Mouse (Mus musculus): ENCODE results near the gene Anxa9.
"Not testable (repeated sequence)": the region's sequence is repeated elsewhere in the genome, so short reads cannot be mapped to it uniquely, and the experiment has no call there.

The Anxa9 gene

GRCm38 (mm10) chr3:95307100-95307499 lies at the start of gene Anxa9:
Gene Anxa9, minus strand, starts transcription at chr3:95307176.
- DNase-seq (ENCODE audit: low read depth) = no peak

DNA sequence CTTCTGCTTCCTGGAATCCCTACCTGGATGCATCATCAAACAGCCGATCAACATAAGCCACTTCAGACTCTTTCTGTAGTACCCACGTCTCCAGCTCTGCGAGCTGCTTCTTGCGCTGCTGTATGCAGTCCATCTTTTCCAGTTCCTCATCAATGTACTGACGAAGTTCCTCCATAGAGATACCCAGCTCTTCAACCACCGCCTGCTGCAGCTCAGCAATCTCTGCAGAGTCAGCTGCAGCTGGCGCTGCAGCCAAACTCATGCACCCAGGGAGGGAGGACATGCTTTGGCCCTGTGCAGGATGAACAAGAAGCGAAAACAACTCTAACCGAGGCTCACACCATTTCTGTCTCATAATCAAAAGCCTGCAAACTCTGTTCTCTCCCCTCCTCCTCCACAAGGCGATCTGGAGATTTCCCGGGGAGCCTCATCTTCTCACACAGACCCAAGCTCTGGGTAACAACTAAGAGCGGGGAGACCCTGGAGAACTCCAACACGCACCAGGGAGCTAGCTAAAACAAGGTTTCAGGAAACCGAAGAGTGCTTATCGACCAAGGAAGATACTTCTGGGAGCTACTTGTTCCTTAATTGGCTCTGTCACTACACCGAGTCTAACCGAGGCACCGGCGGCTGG lies 49.1 kb upstream of the Anxa9 start:
- DNase-seq (ENCODE audit: low read depth) = not testable (repeated sequence)

- DNase-seq (ENCODE audit: low read depth) = peak; percentile 28
Measured at GRCm38 (mm10) chr3:95349491-95349890, 42.5 kb upstream of the Anxa9 start.

- not testable (repeated sequence) for DNase-seq (ENCODE audit: low read depth)
Measured at GRCm38 (mm10) chr3:95348343-95348742, 41.4 kb upstream of the Anxa9 start.

- DNase-seq (ENCODE audit: low read depth) = no peak
Measured at GRCm38 (mm10) chr3:95346454-95346853, 39.5 kb upstream of the Anxa9 start.

DNA sequence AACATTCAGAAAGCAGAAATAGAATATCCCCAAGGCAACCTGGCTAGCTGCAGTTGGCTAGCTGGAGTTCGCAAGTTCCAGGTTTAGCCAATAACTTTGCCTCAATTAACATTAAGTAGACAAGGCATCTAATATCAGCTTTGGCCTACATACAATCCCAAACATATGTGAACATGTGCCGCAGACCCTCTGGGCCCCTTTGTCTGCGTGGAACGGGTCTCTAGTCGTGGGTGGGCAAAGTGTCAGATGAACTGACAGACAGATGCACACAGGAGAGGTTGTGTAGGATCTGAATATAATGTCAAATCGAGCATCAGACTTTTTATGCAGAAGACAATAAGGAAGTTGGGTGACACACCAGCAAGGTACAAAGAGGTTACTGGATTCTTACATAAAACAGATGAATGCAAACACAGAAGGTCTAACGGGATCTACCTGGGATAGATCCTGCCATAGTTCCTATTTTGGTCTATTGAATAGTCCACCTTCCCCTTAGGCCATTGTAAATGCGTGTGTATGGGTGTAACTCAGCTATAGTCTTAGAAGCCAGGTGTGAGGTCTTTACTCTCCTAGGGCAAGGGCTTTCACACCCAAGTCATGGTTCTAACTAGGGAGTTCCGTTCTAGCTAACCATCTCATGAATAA lies 36.5 kb upstream of the Anxa9 start:
- not testable (repeated sequence) for DNase-seq (ENCODE audit: low read depth)

DNA sequence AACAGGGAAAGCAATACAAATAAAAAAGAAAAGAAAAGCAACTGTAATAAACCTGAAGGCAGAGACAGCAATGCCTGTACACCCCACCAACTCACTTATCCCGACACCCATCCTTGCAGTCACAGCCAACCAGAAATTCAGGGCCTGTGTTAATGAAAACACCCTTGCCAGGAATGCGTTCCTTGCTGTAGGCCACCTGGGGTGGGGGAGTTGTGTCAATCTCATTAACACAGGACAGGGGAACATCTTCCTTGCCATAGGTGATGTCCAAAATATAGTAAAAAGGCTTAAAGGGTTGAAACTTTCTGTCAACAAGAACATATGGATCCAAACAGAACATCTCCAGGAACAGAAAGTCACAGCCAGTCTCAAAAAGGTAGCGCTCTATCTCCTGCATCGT lies 31.3 kb upstream of the Anxa9 start:
- no peak for DNase-seq (ENCODE audit: low read depth)

DNA sequence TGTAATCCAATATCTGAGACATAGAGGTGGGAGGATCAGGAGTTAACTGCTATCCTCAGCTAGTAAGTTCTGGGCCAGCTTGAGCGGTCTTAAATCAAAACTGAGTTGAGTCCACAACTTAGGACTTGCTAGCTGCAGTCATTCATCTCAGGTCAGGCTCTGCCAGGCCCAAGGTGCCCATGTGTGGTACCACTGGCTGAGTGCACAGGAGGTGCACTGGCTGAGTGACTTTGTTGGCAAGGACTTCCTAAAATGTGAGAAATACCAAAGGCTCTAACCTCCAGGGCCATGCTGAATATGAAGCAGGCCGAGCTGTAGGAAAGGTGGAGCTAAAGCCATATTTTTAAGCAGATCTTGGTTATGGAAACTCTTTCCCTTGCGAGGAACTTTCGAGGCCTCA lies 30.4 kb upstream of the Anxa9 start:
- DNase-seq (ENCODE audit: low read depth) = no peak

DNA sequence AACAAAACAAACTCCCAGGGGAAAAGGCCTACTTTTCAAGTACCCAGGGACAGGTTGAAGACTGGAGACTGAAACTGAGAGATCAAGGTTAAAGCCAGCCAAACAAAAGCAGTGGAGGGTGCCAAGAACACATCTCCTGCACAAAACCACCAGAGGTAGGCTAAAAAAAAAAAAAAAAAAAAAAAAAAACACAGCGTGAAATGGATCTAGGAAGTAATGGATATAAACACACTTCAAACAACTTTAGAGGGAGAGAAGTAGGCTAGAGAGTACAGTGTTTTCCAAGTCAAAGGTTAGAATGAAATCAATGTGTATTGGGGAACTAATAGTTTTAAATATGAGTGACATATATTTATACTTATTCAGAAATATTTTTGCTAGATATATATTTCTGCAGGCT lies 24.6 kb upstream of the Anxa9 start:
- DNase-seq (ENCODE audit: low read depth) = no peak

GRCm38 (mm10) chr3:95328803-95329404 lies 21.9 kb upstream of the Anxa9 start:
- no peak for DNase-seq (ENCODE audit: low read depth)

DNA sequence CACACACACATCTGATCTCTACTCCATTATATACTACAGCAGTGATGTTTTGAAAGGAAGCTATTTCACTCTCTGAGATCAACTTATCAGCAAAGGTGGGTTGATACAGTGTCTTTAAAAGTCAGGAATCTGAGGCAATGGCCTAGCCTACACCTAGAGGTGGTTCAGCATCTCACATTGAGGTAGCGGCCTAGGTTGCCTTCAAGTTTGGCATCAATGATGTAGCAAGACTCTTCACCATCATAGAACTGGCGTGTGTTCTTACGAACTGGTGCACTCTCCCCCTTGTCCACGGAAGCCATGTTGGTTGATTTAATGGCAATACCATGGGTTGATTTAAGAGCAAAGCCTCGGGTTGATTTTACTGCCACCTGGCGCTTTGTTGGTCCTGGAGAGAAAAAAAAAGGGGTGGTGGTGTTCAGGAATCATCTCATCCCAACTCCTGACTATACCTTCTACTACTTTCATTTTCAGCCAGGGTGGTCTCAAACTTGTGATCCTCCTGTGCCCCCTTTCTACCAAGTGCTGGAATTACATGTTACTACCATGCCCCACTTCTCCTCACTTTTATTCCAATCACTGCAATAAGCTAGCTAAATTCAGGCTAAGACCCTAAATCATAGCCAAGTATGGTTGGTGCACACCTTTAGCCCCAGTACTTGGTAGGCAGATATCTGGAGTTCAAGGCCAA lies 17.6 kb upstream of the Anxa9 start:
- no peak for DNase-seq (ENCODE audit: low read depth)

DNA sequence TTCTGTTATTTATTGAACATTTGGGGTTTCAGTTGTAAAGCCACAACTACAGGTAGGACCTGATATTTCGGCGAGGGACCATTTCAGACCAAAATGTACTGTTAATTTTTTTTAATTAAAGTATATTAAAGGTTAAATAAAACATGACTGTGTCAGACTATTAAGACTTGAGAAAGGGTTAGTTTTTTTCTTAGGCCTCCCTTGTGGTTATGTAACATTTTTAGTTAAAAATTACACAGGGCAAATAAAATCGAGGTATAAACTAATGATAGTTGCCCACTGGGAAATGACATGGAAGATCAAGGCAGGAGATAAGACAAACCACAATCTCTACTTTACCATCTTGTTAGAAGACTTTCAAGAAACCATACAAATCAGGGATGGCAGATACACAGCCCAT lies 16.5 kb upstream of the Anxa9 start:
- DNase-seq (ENCODE audit: low read depth) = no peak

- DNase-seq (ENCODE audit: low read depth) = no peak
Measured at GRCm38 (mm10) chr3:95319701-95320625, 13.0 kb upstream of the Anxa9 start.

- DNase-seq (ENCODE audit: low read depth) = no peak
Measured at GRCm38 (mm10) chr3:95319110-95319509, 12.1 kb upstream of the Anxa9 start.

DNA sequence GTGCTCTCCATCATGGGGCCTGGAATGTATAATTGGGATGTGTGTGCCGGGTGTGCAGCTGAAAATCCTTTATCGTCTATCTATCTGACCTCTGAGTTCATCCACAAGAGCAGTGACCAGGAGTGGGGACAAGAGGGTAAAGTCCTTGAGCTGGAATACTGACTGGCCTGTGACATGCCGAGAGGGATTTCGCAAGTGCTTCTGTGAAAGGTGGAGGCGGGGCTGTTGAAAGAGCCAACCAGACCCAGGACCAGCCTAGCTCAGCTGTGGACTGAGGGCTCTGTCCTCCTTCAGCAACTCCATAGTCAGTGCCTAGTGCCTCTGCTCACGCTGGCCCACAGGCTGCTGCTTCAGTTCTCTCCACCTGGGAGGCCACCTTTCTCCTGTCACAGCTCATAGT lies 11.6 kb upstream of the Anxa9 start:
- DNase-seq (ENCODE audit: low read depth) = no peak

DNA sequence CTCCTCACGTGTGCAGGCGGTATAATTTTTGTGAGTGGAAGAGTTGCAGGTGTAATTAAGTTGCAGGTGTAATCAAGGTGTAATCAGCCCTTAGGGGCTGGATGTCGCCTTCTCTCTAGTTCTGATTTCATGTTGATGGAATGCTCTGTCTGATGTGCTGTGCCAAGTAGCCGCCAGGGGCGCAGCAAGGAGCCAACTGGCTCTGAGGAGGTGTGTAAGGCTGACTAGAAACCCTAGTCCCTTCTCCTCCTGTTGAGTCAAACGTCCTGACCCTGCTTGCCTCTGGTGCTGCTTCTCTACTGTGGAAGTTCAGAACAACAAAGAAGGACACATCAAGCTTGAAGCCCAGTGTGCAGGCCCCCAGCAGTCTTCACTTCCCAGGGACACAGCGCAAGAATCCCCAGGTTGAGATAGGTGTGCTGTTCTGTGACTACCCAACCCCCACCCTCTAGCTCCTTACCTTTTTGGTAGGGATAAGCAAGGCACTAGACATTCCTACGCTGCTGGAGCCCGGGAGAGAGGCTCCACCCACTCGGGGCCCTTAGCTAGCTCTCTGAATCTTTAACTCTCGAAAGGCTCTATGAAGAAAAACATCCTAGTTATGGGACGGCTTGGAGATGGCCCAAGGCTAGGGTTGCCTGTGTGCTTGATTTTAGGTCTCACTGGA lies 10.6 kb upstream of the Anxa9 start:
- no peak for DNase-seq (ENCODE audit: low read depth)

DNA sequence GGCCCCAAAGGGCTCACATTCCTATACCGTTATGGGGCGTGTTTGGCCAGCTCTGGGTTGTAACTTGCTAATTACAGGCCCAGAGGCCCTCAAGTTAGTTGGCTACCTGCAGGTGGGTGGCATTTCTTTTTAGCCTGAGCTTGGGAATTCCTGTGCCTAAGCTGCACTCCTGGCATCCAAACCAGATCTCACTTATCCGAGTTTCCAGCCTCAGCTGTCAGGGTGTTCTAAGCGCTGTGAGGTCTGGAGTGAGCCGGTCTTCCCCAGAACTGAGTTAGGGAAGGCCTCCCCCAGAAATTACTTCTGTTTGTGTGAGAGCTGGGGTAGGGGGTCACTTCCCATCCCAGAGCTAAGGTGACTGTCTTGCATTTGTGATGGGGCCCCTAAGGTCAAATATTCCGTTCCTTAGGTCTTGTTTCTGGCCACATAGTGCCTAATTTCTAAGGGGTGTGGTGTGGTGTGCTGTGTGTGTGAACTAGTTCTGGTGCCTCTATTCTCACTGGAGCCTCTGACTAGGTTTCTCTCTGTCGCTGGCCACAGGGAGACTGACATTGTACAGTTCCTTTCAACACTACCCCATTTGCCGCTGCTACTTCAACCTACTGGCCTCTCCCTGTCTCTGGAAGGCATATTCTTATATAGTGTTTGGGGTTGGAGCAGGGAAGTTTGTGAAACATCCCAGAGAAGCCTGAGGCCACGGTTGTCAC lies 9.0 kb upstream of the Anxa9 start:
- no peak for DNase-seq (ENCODE audit: low read depth)

GRCm38 (mm10) chr3:95315094-95315843 lies 8.3 kb upstream of the Anxa9 start:
- peak; percentile 81 for DNase-seq (ENCODE audit: low read depth)

DNA sequence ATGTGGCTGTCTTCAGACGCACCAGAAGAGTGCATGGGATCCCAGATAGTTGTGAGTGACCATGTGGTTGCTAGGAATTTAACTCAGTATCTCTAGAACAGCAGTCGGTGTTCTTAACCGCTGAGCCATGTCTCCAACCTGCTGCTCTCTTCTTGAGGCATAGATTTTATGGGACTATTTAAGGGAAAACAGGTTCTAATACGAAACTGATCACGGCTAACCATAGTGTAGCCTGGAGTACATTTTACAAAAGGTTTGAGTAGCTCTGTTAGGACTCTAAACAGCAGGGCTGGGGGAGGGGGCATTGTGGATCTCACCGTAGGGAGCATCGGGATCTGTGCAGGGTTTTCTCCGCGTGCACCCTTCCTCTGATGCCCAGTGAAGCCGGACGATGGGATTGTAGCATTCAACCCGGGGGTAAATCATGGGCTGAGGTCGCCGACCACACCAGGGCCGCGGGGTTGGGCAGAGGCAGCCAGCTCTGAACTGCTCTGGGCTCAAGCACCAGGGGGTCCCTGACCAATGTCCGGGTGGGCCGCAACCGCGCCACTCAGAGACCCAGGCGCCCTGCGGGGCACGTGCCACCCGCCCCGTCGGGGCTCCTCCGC lies 7.6 kb upstream of the Anxa9 start, which contains the start of gene Cers2:
Gene Cers2 (plus strand): TSS at position 306 of the 608 bp plus-strand sequence.
- no peak for DNase-seq (ENCODE audit: low read depth)
